Mouse (Mus musculus) CD4-positive helper T cell, adult 2 months (primary cell): ENCODE results near the gene Akr1c12.
"Not testable (repeated sequence)": the region's sequence is repeated elsewhere in the genome, so short reads cannot be mapped to it uniquely, and the experiment has no call there.

Experiments used
- DNase-seq: peaks from one replicate; pipeline ENCODE4 v3.0.0-alpha.2; 2012; ENCODE audit warnings: low read depth, missing footprints, low spot score

The Akr1c12 gene

GRCm38 (mm10) chr13:4279284-4279683 is at the start of gene Akr1c12:
Gene Akr1c12 (minus strand): TSS chr13:4279433.
- DNase-seq = peak; percentile 18

- no peak for DNase-seq
Observed at GRCm38 (mm10) chr13:4318773-4319172, 39.5 kb upstream of the Akr1c12 start.

- DNase-seq = no peak
Observed at GRCm38 (mm10) chr13:4313907-4314306, 34.7 kb upstream of the Akr1c12 start.

GRCm38 (mm10) chr13:4304861-4305565 is 25.8 kb upstream of the Akr1c12 start:
- DNase-seq = no peak

GRCm38 (mm10) chr13:4296991-4297390 is 17.8 kb upstream of the Akr1c12 start:
- no peak for DNase-seq

GRCm38 (mm10) chr13:4281471-4282412 is 2.5 kb upstream of the Akr1c12 start:
- DNase-seq = peak; percentile 7

DNA sequence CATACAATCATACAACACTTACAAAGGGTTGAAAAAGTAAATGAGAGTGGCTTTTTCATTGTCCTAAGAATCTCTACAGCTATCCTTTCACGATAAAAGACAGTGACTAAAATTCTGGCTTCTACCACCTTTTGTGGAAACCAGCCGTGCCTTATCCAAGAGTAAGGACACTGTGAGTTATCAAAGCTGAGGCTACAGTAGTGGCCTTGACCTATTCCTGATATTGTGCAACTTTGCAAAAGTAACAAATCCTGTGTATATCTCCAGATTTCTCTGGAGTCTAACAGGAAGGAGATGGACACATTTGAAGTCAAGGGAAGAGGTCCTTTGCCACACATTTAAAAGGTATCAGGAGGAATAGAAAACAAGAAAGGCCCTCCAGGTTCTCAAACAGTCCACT is 1.7 kb downstream of the Akr1c12 start:
- DNase-seq = no peak

DNA sequence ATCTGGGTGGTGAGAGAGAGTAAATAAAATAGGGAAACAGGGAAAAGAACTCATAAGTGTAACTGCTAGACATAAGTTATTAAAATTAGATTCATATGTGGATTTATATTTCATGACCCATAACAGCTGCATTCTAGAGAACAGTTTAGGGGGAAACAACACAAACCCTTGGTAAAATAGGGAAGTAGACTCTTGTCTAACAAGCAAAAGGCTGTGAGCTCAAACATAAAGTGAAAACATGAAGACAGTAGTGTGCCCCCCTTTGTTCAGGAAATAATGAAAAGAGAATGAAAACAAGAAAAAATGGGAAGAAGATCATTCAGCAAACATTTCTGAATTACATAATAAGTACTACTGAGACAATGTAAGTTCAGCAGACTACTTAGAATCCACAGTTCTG is 8.4 kb downstream of the Akr1c12 start:
- no peak for DNase-seq

- DNase-seq = not testable (repeated sequence)
Observed at GRCm38 (mm10) chr13:4265455-4265854, 13.8 kb downstream of the Akr1c12 start.

DNA sequence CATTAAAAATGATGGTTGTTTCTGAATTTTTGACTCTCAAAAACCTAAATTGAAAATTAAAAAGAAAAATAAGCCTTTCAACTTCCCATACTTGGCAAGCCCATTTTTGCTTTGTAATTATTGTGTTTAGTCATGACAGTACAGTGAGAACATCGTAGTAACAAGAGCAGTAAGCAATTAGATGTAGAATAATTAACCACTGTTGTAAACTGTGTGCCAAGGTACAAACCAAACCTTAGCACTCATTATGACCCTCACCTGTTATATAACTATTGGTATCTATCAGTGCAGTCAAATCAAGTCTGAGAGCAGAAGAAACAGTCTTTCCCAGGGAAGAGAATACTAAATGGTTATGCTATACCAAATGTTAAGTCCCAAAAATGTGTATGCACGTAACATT is 14.2 kb downstream of the Akr1c12 start:
- DNase-seq = no peak

GRCm38 (mm10) chr13:4264612-4265011 is 14.6 kb downstream of the Akr1c12 start:
- no peak for DNase-seq

- no peak for DNase-seq
Observed at GRCm38 (mm10) chr13:4257349-4257748, 21.9 kb downstream of the Akr1c12 start.

- not testable (repeated sequence) for DNase-seq
Observed at GRCm38 (mm10) chr13:4256894-4257293, 22.3 kb downstream of the Akr1c12 start.

DNA sequence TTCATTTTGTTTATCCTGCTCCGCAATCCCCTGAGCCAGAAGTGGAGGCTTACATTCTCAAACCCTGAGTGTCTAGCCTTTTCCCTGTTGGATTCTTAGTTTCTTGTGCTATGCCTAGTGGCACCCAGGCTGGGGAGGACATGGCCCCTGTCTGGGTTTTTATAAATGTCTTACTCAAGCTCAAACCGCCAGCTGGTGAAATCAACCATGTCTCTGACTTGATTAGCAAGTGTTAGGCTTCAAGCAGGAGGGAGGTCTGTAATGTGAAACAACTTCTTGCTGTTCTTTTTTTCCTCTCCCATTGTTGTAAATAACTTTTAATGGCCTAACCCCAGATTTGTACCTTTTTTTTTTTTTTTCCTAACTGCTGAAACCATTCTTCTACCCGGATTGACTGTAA is 29.9 kb downstream of the Akr1c12 start:
- no peak for DNase-seq

DNA sequence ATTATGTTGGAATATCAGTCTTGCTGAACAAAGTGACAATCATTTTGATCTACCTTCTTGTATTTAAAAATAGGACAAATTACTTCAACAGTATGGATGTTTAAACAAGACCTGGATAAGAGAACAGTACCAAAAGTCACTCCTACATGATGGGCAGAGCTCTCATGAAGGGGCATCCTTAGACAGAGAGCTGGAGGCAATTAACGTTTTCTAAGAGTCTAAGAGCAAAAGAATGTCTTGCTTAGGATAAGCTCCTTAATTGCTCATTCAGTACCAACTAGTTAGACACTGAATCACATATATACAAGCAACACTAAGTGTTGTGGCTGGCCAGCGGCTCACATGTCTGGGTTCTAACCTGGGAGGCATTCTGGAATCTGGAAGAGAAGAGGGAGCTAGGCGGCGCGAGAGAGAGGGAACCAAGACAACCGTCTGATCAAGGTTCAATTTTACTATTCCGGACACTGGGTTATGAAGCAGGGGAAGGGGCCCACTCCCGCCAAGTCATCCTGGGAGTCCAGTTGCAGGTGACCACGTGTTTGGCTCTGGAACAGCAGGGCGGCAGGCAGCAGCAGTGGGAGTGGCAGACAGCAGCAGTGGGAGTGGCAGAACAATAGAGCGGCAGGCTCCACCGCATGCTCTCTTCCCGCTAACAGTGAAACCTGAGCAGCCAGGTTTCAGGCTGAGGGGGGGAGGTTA is 34.2 kb downstream of the Akr1c12 start:
- no peak for DNase-seq

GRCm38 (mm10) chr13:4233536-4234172 is 45.6 kb downstream of the Akr1c12 start:
- no peak for DNase-seq

- no peak for DNase-seq
Observed at GRCm38 (mm10) chr13:4233135-4233534, 46.1 kb downstream of the Akr1c12 start.

DNA sequence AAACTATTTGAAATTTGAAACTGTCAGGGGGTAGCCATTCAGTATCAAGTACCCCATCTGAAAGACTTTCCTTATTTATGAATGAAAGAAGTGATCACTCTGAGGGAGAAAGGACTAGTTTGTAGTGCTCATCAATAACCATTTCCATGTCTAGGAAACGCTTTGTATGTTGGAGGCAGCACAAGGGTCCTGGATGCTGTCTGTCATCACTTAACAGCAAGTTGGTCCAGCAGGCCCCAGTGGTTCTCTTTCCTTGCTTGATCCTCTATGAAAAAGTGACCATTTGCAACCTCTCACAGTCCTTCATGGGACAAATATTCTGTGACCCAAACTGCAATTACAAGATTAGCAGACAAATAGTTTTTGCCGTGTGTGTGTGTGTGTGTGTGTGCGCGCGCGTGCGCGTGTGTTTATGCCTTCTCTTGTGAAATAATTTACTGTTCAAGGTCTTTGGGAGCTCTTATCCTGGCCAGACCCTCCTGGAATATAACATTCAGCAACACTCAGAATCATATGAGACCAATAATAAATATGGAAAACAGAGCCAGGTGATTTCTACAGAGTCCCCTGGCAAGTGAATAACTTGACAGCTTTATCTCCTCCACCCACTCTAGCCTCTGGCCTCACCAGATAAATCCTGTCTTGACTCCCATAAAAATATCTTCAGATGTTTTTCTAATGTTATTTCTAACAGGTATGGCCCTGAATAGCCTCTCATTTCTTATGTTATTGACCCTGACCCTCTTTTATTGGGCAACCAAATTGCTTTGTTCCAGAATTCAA is 48.2 kb downstream of the Akr1c12 start:
- no peak for DNase-seq

DNA sequence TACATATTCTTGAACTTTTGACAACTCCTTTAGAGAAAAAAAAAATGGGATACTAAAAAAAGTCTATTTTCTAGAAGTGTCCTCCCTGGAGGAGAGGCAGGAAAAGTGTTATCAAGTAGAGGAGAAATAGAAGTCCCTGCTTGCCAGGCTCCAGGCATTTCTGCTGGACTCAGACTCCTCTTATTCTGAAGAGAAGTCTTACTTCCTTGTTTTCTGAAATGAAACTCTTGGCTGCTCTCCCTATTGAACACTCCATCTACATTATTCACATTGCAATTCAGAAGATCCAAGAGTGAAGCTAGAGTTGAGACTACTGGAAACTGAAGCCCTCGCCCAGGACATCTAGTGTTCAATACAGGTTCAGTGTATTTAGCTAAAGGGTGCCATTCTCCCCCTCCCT is 50.8 kb downstream of the Akr1c12 start, which contains the start of gene Akr1c19:
Gene Akr1c19, plus strand, starts transcription at position 260 of the 400 bp plus-strand sequence.
- no peak for DNase-seq
